Mouse (Mus musculus): ENCODE measurements at regions not wholly inside any gene's neighbourhood (a gene's known extent, or its start where the extent isn't known, plus 50 kb on each side); places are given as distances from the start of the nearest gene placed in this dataset.

DNA sequence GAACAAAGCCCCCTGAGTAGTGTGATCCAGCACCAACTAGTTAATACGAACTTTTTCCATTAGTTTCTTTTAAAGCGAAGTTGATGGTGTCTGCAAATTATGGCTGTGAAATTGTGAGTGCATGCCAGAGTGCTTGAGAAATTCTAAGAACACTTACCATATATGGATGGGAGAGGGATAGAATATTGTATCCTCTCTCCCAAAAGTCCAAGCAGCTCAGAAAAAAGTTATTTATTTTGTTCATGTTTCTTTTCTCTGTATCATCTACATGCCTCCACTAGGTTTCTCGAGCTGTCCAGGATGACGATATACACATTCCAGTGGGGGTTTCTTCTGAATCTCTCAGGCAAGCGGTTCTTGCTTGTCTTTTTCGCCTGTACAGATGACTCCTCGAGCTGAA lies 232.2 kb upstream of the Adra1b start:
- no peak overlapping the region for H3K4me3 ChIP-seq (replicated peaks)
- 81% methylated on average over 7 of the region's 7 CpGs for WGBS
- H3K9me3 ChIP-seq: no peaks in the 10 kb centered on the region
- H3K9ac ChIP-seq (replicated peaks): no peak overlapping the region
- no peak for ATAC-seq
- H3K36me3 ChIP-seq: no peaks in the 10 kb centered on the region
- H3K4me2 ChIP-seq (replicated peaks): no peak overlapping the region
- H3K4me1 ChIP-seq (replicated peaks): no peaks in the 10 kb centered on the region
- no peaks in the 10 kb centered on the region for H3K27me3 ChIP-seq
- H3K27ac ChIP-seq: no peak overlapping the region

DNA sequence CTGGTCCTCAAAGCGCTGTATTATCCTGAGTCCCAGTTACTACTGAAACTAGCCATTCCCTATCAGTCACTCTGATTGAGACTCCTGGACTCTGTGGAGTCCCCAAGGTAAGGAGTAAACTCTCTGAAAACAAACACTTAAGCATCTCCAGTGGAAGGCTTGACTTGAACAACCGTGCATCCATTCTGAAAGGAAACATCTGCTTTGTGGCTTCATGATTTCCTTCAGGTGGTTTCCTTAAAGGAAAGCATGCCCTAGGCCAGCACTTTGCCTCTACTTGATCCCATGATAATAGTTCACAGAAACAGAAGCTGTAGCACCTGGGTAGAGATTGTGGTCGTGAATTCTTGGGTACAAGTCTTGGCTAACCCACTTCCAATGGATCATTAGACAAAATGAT lies 235.0 kb upstream of the Adra1b start:
- H3K4me3 ChIP-seq (replicated peaks): no peak overlapping the region
- H3K27me3 ChIP-seq: no peaks in the 10 kb centered on the region
- H3K9me3 ChIP-seq: no peaks in the 10 kb centered on the region
- no peak for ATAC-seq
- H3K36me3 ChIP-seq: no peaks in the 10 kb centered on the region
- H3K9ac ChIP-seq (replicated peaks): no peak overlapping the region
- H3K27ac ChIP-seq: no peak overlapping the region
- WGBS: 87% methylated on average over 3 of the region's 3 CpGs
- H3K4me2 ChIP-seq (replicated peaks): no peak overlapping the region
- no peaks in the 10 kb centered on the region for H3K4me1 ChIP-seq (replicated peaks)

- Histone ChIP-seq H3K4me1 (replicated peaks) (no peaks in the 10 kb centered on the region), H3K9ac (replicated peaks) (no peak overlapping the region), H3K36me3 (no peaks in the 10 kb centered on the region), H3K4me3 (replicated peaks) (no peak overlapping the region), H3K9me3 (no peaks in the 10 kb centered on the region), H3K4me2 (replicated peaks) (no peak overlapping the region), H3K27ac (no peak overlapping the region), H3K27me3 (no peaks in the 10 kb centered on the region)
- 90% methylated on average over 4 of the region's 4 CpGs for WGBS
- ATAC-seq: no peak
Measured at GRCm38 (mm10) chr11:44142996-44143395, 242.0 kb upstream of the Adra1b start.

GRCm38 (mm10) chr11:44144477-44144876 lies 243.5 kb upstream of the Adra1b start:
- WGBS: 81% methylated on average over 3 of the region's 3 CpGs
- no peak overlapping the region for H3K4me2 ChIP-seq (replicated peaks)
- H3K9ac ChIP-seq (replicated peaks): no peak overlapping the region
- no peaks in the 10 kb centered on the region for H3K36me3 ChIP-seq
- ATAC-seq: no peak
- no peaks in the 10 kb centered on the region for H3K4me1 ChIP-seq (replicated peaks)
- H3K4me3 ChIP-seq (replicated peaks): no peak overlapping the region
- H3K27me3 ChIP-seq: no peaks in the 10 kb centered on the region
- no peaks in the 10 kb centered on the region for H3K9me3 ChIP-seq
- no peak overlapping the region for H3K27ac ChIP-seq

DNA sequence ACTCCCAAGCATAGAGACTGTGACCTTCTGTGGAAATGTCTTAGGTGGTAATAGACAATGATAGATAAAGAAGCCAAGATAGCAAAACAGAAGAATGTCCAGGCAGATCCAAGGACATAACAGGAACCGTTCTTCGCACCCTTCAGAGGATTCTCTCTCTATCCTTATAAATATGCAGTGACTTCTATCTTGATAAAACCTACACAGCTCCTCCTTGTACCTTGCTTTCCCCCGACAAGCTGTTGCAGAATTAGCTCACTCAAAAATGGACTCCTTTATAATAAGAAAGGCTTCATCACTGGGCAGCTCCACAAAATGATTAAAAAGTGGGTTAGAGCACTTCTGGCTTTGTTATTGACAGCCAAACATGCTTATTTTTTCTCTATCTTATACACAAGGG lies 245.4 kb upstream of the Adra1b start:
- Histone ChIP-seq H3K9me3 (no peaks in the 10 kb centered on the region), H3K36me3 (no peaks in the 10 kb centered on the region), H3K4me2 (replicated peaks) (no peak overlapping the region), H3K9ac (replicated peaks) (no peak overlapping the region), H3K4me1 (replicated peaks) (no peaks in the 10 kb centered on the region), H3K27ac (no peak overlapping the region), H3K4me3 (replicated peaks) (no peak overlapping the region), H3K27me3 (no peaks in the 10 kb centered on the region)
- 90% methylated on average over 3 of the region's 3 CpGs for WGBS
- ATAC-seq: no peak

GRCm38 (mm10) chr11:44153576-44153975 lies 246.3 kb upstream of the Il12b start:
- Histone ChIP-seq H3K4me3 (replicated peaks) (no peak overlapping the region), H3K4me2 (replicated peaks) (no peak overlapping the region), H3K9me3 (no peaks in the 10 kb centered on the region), H3K36me3 (no peaks in the 10 kb centered on the region), H3K27ac (no peak overlapping the region), H3K4me1 (replicated peaks) (peaks cover 4% of the 10 kb centered on the region), H3K27me3 (no peaks in the 10 kb centered on the region), H3K9ac (replicated peaks) (no peak overlapping the region)
- ATAC-seq: no peak
- 93% methylated on average over 3 of the region's 3 CpGs for WGBS

- H3K9ac ChIP-seq (replicated peaks): no peak overlapping the region
- 79% methylated on average over 2 of the region's 2 CpGs for WGBS
- H3K4me1 ChIP-seq (replicated peaks): peaks cover 4% of the 10 kb centered on the region
- no peaks in the 10 kb centered on the region for H3K36me3 ChIP-seq
- ATAC-seq: no peak
- H3K4me2 ChIP-seq (replicated peaks): no peak overlapping the region
- no peaks in the 10 kb centered on the region for H3K27me3 ChIP-seq
- H3K9me3 ChIP-seq: no peaks in the 10 kb centered on the region
- no peak overlapping the region for H3K4me3 ChIP-seq (replicated peaks)
- H3K27ac ChIP-seq: no peak overlapping the region
Measured at GRCm38 (mm10) chr11:44155591-44155990, 244.3 kb upstream of the Il12b start.

DNA sequence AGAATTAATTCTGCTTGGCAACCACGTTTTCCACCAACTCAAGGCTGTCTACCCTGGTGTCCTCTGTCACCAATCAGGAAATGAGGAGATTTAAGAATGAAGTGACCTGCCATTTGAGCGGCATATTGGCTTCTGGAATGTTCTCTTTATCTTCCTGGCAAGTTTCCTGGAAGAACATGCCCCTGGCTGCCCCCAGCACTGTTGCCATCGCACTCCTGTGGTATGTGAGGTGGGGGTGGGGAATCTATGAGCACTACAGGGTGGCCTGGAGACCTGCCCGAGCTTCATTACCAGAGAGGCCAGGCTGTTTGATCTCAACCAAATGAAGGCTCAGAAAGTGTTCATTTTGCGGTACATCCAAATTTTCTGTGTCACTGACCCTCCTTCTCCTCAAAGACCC lies 243.8 kb upstream of the Il12b start:
- no peaks in the 10 kb centered on the region for H3K9me3 ChIP-seq
- no peak overlapping the region for H3K27ac ChIP-seq
- no peaks in the 10 kb centered on the region for H3K36me3 ChIP-seq
- no peak overlapping the region for H3K9ac ChIP-seq (replicated peaks)
- H3K4me1 ChIP-seq (replicated peaks): peaks cover 4% of the 10 kb centered on the region
- no peak for ATAC-seq
- no peak overlapping the region for H3K4me3 ChIP-seq (replicated peaks)
- no peaks in the 10 kb centered on the region for H3K27me3 ChIP-seq
- 48% methylated on average over 5 of the region's 5 CpGs for WGBS
- no peak overlapping the region for H3K4me2 ChIP-seq (replicated peaks)

- no peak overlapping the region for H3K4me3 ChIP-seq (replicated peaks)
- H3K36me3 ChIP-seq: no peaks in the 10 kb centered on the region
- WGBS: 63% methylated on average over 3 of the region's 3 CpGs
Measured at GRCm38 (mm10) chr11:44156490-44157345, 243.1 kb upstream of the Il12b start.

GRCm38 (mm10) chr11:44158236-44158635 lies 241.6 kb upstream of the Il12b start:
- H3K27me3 ChIP-seq: no peaks in the 10 kb centered on the region
- no peak overlapping the region for H3K4me2 ChIP-seq (replicated peaks)
- H3K9me3 ChIP-seq: no peaks in the 10 kb centered on the region
- H3K4me1 ChIP-seq (replicated peaks): peaks cover 4% of the 10 kb centered on the region
- no peak for ATAC-seq
- H3K27ac ChIP-seq: no peak overlapping the region
- H3K4me3 ChIP-seq (replicated peaks): no peak overlapping the region
- H3K36me3 ChIP-seq: no peaks in the 10 kb centered on the region
- no peak overlapping the region for H3K9ac ChIP-seq (replicated peaks)
- 83% methylated on average over 5 of the region's 5 CpGs for WGBS

More at GRCm38 (mm10) chr11:44156490-44157345, 243.1 kb upstream of the Il12b start:
- no peaks in the 10 kb centered on the region for H3K9me3 ChIP-seq
- H3K27ac ChIP-seq: no peak overlapping the region
- peaks cover 4% of the 10 kb centered on the region for H3K4me1 ChIP-seq (replicated peaks)
- no peak overlapping the region for H3K9ac ChIP-seq (replicated peaks)
- H3K4me2 ChIP-seq (replicated peaks): no peak overlapping the region
- no peaks in the 10 kb centered on the region for H3K27me3 ChIP-seq
- no peak for ATAC-seq

- H3K4me2 ChIP-seq (replicated peaks): no peak overlapping the region
- no peaks in the 10 kb centered on the region for H3K36me3 ChIP-seq
- ATAC-seq: no peak
- no peak overlapping the region for H3K27ac ChIP-seq
- H3K4me3 ChIP-seq (replicated peaks): no peak overlapping the region
- no peaks in the 10 kb centered on the region for H3K9me3 ChIP-seq
- H3K27me3 ChIP-seq: no peaks in the 10 kb centered on the region
- H3K9ac ChIP-seq (replicated peaks): no peak overlapping the region
- 90% methylated on average over 7 of the region's 7 CpGs for WGBS
- H3K4me1 ChIP-seq (replicated peaks): no peaks in the 10 kb centered on the region
Measured at GRCm38 (mm10) chr11:44161734-44162418, 238.0 kb upstream of the Il12b start.

GRCm38 (mm10) chr11:44163049-44163448 lies 236.8 kb upstream of the Il12b start:
- no peaks in the 10 kb centered on the region for H3K4me1 ChIP-seq (replicated peaks)
- no peak overlapping the region for H3K4me2 ChIP-seq (replicated peaks)
- H3K36me3 ChIP-seq: no peaks in the 10 kb centered on the region
- H3K4me3 ChIP-seq (replicated peaks): no peak overlapping the region
- H3K27me3 ChIP-seq: no peaks in the 10 kb centered on the region
- 79% methylated on average over 4 of the region's 4 CpGs for WGBS
- H3K9ac ChIP-seq (replicated peaks): no peak overlapping the region
- H3K27ac ChIP-seq: no peak overlapping the region
- H3K9me3 ChIP-seq: no peaks in the 10 kb centered on the region
- ATAC-seq: no peak

All from midbrain, embryonic 13.5 days (tissue).